Mouse (Mus musculus): ENCODE measurements around the gene Ccndbp1. TPM values are rescaled to one million over a fixed set of nuclear protein-coding genes. Genes with fewer than 3 reads are reported as not detected.
A peak's percentile ranks its signal among the peaks of the same experiment; 100 is the strongest.
"Not testable (repeated sequence)": the region's sequence is repeated elsewhere in the genome, so short reads cannot be mapped to it uniquely, and the experiment has no call there.

The Ccndbp1 gene
- 37.3 and 39.5 TPM in 2 replicates for polyA plus RNA-seq (2015; fragmentation: Nextera tagmentation; extraction: Ambion mirVana)

DNA sequence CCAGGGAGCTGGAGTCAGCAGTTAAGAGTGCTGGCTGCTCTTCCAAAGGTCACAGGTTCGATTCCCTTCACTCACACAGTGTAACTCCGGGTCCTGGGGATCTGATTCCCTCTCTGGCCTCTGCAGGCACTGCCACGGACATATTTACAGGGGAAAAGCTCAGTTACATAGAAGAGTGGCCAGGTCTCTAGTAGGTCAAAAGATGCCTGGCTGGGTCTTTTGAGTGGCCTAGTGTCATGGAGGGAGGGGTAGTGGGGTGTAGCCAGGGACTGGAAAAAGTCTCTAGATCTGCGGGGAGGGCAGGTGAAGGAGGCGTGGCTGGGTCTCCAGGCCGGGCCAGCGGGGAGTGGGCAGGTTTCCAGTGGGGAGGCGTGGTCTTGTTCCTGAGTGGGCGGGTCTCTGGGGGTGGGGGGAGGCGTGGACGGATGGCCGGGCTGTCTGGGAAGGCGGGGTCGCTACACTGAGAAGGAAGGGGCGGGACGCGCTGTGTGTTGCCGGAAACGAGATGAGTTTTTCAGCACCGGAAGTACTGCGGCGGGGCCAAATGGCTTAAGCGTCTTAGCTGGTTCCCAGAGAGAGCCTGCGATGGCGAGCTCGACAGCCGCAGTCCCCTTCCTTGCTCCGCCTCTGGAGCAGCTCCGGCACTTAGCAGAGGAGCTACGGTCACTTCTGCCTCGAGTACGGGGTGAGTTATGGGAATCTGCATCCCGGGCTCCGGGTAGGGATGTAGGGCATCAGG is at the start of gene Ccndbp1:
Ccndbp1 (plus strand) TSS at position 479 of the 739 bp plus-strand sequence.
- Histone ChIP-seq H3K4me2 (peak within 1 kb of the TSS; percentile 67), H3K27ac (0 out of 2 replicates have a peak within 1 kb of the TSS, but pooled peaks have one; percentile 38), H3K4me1 (peaks cover 7% of the 10 kb centered on the region), H3K9ac (peak within 1 kb of the TSS; percentile 41), H3K36me3 (peaks cover 20% of the 10 kb centered on the region), H3K4me3 (peak within 1 kb of the TSS; percentile 62), H3K9me3 (no peaks in the 10 kb centered on the region), H3K27me3 (no peaks in the 10 kb centered on the region)
- 2% methylated on average over 34 of the region's 34 CpGs for WGBS
- peak; percentile 91 for ATAC-seq (ENCODE audit: insufficient number of reproducible peaks, low FRiP score, low TSS enrichment, low read depth)

DNA sequence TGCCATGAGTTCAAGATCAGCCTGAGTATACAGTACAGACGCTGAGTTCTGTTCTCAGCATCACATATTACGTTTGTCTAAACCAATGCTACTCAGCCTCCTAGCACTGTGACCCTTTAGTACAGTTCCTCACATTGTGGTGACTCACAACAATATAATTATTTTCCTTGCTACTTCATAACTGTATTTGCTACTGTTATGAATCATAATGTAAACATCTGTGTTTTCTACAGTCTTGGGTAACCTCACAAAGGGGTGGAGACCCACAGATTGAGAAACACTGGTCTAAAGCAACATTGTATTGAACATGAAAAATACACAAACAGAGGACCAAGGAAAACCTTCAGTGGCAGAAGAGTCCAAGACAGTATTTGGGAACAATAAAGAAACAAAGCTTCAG is 48.8 kb upstream of the Ccndbp1 start:
- peaks cover 27% of the 10 kb centered on the region for H3K36me3 ChIP-seq

DNA sequence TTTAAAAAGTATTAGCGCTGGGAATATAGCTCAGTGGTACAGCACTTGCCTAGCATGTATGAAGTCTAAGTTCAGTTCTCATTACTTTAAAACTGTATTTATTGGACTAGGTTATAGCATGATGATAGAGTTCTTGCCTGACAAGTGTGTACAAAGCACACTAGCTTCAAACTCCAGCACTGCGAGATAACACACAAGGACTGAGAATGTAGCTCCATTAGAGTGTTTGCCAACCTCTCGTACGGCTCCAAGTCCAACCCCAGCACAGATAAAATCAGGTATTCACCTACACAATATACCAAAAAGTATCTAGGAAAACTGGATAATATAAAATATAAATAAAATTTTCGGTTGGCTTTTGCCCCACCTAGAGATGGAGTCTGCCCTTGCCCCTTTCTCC is 48.4 kb upstream of the Ccndbp1 start:
- Histone ChIP-seq H3K36me3 (peaks cover 22% of the 10 kb centered on the region), H3K9me3 (no peaks in the 10 kb centered on the region), H3K27ac (no peak overlapping the region), H3K9ac (no peak overlapping the region), H3K4me2 (no peak overlapping the region), H3K27me3 (no peaks in the 10 kb centered on the region), H3K4me3 (no peak overlapping the region), H3K4me1 (no peaks in the 10 kb centered on the region)
- ATAC-seq (ENCODE audit: insufficient number of reproducible peaks, low FRiP score, low TSS enrichment, low read depth), result no peak
- WGBS, result 94% methylated on average over 5 of the region's 5 CpGs

More for the DNA sequence above, 48.8 kb upstream of the Ccndbp1 start:
- no peak overlapping the region for H3K9ac ChIP-seq
- no peak overlapping the region for H3K27ac ChIP-seq
- H3K4me1 ChIP-seq, result no peaks in the 10 kb centered on the region
- H3K27me3 ChIP-seq, result no peaks in the 10 kb centered on the region
- no peak overlapping the region for H3K4me3 ChIP-seq
- no peak overlapping the region for H3K4me2 ChIP-seq
- 95% methylated on average over 2 of the region's 2 CpGs for WGBS
- no peaks in the 10 kb centered on the region for H3K9me3 ChIP-seq
- ATAC-seq (ENCODE audit: insufficient number of reproducible peaks, low FRiP score, low TSS enrichment, low read depth), result no peak

DNA sequence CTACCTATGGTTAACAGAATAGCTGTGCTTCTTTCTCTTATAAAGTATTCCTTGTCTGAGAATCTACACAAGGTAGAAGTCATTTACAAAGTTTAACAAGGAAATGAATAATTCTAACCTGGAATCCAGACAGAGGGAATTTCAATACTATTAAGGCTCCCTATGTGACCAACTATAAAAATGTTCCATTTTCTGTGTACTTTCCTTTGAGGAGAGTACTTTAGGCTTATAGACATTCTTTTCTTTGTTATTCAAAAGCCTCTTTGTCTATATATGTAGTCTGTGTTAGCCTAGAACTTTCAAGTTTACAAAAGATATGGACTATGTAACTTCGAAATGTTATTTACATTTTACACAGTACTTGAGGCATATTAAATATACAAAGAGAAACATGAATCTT is 47.9 kb upstream of the Ccndbp1 start:
- H3K9me3 ChIP-seq, result no peaks in the 10 kb centered on the region
- 96% methylated on average over 1 of the region's 1 CpGs for WGBS
- no peak overlapping the region for H3K4me3 ChIP-seq
- no peak overlapping the region for H3K4me2 ChIP-seq
- H3K36me3 ChIP-seq, result peaks cover 18% of the 10 kb centered on the region; the same call in 1 of the 2 replicates
- no peak for ATAC-seq (ENCODE audit: insufficient number of reproducible peaks, low FRiP score, low TSS enrichment, low read depth)
- H3K9ac ChIP-seq, result no peak overlapping the region
- H3K27me3 ChIP-seq, result no peaks in the 10 kb centered on the region
- H3K4me1 ChIP-seq, result no peaks in the 10 kb centered on the region
- no peak overlapping the region for H3K27ac ChIP-seq

DNA sequence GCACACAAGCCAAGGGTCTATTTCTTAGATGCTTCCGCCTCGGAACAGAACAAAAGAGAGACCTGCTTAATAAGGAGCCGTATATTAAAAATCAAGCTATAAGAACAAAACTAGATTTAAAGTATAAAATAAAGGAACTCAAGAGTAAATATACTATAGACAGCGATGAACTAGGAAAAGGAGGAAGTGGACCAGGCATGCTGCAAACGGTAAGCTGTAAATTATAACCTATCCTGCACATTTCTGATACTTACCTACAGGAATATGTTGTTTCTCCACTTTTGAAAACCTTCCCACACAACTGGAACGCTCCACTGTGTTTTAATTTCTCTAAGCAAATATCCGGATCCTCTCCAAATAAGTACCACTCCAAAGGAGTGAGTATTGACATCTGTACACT is 45.1 kb upstream of the Ccndbp1 start:
- ATAC-seq (ENCODE audit: insufficient number of reproducible peaks, low FRiP score, low TSS enrichment, low read depth), result no peak
- H3K4me2 ChIP-seq, result no peak overlapping the region
- H3K9ac ChIP-seq, result no peak overlapping the region
- H3K9me3 ChIP-seq, result no peaks in the 10 kb centered on the region
- H3K36me3 ChIP-seq, result 0 out of 2 replicates have a peak, but pooled peaks cover 15% of the 10 kb centered on the region
- no peaks in the 10 kb centered on the region for H3K4me1 ChIP-seq
- no peaks in the 10 kb centered on the region for H3K27me3 ChIP-seq
- H3K4me3 ChIP-seq, result no peak overlapping the region
- H3K27ac ChIP-seq, result no peak overlapping the region
- 93% methylated on average over 7 of the region's 7 CpGs for WGBS

DNA sequence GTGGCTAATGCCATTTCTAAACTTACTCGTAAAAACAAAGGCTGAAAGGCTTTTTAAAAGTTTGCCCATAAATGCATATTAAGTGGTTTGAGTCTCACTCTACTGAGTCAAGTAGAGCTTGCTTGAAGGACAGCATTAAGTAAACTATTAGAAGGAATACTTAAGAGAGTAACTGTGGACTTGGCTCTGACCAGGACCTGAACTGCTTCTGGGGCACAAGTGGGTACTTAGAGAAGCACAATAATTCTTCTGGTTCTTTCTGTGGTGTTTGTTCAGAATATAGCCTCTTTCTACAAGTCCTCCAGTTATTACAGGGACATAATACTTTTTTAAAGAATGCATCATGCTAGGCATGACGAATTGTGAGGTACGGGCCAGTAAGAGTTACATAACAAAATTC is 42.7 kb upstream of the Ccndbp1 start:
- WGBS, result 90% methylated on average over 3 of the region's 3 CpGs
- H3K27me3 ChIP-seq, result no peaks in the 10 kb centered on the region
- H3K4me1 ChIP-seq, result peaks cover 4% of the 10 kb centered on the region; the same call in 1 of the 2 replicates
- H3K36me3 ChIP-seq, result 0 out of 2 replicates have a peak, but pooled peaks cover 4% of the 10 kb centered on the region
- no peak overlapping the region for H3K4me2 ChIP-seq
- no peak for ATAC-seq (ENCODE audit: insufficient number of reproducible peaks, low FRiP score, low TSS enrichment, low read depth)
- H3K9me3 ChIP-seq, result no peaks in the 10 kb centered on the region
- no peak overlapping the region for H3K27ac ChIP-seq
- no peak overlapping the region for H3K4me3 ChIP-seq
- no peak overlapping the region for H3K9ac ChIP-seq

DNA sequence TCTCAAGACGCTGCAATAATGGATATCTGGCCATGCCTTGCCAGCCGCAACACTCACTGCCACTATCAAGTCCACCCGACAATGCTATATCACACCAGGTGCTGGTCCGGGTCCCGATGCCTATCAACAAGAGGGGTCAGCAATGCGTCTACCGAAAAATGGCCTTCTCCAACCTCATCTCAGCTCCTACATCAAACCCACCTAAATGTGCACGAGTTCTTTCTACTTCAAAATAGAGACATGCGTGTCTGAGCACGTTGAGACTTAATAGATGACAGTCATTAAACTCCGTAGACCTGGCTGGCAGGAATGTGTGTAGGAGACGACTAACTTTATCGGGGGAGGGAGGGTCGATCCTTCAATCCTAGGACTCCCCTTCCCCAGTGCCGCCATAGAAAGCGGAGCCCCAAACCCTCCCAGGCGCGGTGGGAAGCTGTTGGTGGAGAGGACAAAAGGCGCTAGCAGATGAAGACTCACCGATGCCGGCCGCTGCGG is 38.1 kb upstream of the Ccndbp1 start:
- Histone ChIP-seq H3K9me3 (no peaks in the 10 kb centered on the region), H3K4me1 (peaks cover 4% of the 10 kb centered on the region; the same call in 1 of the 2 replicates), H3K4me2 (peak overlapping the region; percentile 56), H3K36me3 (no peaks in the 10 kb centered on the region), H3K27me3 (peaks cover 5% of the 10 kb centered on the region; the same call in 1 of the 2 replicates), H3K27ac (peak overlapping the region; percentile 81), H3K4me3 (peak overlapping the region; percentile 76), H3K9ac (peak overlapping the region; percentile 53)
- WGBS, result under 1% methylated on average over 23 of the region's 23 CpGs
- ATAC-seq (ENCODE audit: insufficient number of reproducible peaks, low FRiP score, low TSS enrichment, low read depth), result no peak; the same call in 1 of the 2 replicates

DNA sequence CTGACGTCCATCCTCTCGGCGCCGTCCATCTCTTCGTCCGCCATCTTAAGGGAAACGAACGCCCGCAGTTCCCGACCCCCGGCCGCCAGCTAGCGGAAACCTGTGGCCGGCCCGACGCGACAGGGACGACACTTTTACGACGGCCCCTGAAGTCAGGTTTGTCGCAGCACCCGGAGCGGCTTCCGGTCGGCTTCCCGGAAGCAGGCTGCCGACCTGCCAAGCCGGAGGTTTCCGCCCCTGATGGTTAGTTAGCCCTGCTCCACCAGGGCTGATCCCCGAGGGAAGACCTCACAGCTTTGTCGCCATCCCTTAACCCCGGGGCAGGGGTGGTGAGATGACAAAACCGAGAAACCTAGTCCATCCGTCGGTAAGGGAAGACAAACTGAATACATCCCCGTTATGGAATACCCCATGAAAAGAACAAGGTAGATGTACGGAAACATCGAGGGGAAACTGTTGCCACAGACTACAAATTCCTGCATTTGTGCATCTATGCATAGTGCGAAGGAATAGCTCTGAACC is 37.6 kb upstream of the Ccndbp1 start, which contains the start of gene Ubr1:
Ubr1 (minus strand) TSS at position 157 of the 522 bp plus-strand sequence.
- peak within 1 kb of the TSS; percentile 81 for H3K27ac ChIP-seq
- WGBS, result under 1% methylated on average over 39 of the region's 39 CpGs

DNA sequence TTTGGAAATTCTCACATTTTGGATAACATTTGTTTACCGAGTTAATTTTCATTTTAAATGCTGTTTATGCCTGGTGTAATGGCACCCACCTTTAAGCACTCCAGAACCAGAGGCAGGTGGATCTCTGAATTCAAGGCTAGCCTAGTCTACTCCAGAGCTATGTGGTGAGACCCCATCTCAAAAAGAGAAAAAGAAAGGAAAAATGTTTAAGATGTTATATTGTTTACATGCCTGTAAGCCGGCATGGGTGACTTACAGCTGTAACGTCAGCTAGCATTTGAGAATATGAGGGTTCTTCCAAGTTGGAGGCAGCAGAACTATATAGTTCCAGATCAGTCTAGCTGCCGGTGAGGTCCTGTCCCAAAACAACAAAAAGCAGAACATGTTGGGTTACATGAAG is 36.4 kb upstream of the Ccndbp1 start:
- no peaks in the 10 kb centered on the region for H3K9me3 ChIP-seq
- H3K4me1 ChIP-seq, result peaks cover 4% of the 10 kb centered on the region; the same call in 1 of the 2 replicates
- H3K4me2 ChIP-seq, result no peak overlapping the region
- H3K36me3 ChIP-seq, result no peaks in the 10 kb centered on the region
- 86% methylated on average over 4 of the region's 4 CpGs for WGBS
- H3K4me3 ChIP-seq, result no peak overlapping the region
- ATAC-seq (ENCODE audit: insufficient number of reproducible peaks, low FRiP score, low TSS enrichment, low read depth), result no peak
- no peak overlapping the region for H3K27ac ChIP-seq
- H3K9ac ChIP-seq, result no peak overlapping the region
- H3K27me3 ChIP-seq, result peaks cover 5% of the 10 kb centered on the region; the same call in 1 of the 2 replicates

More for the DNA sequence above, 37.6 kb upstream of the Ccndbp1 start, which contains the start of gene Ubr1:
- Histone ChIP-seq H3K4me1 (peaks cover 4% of the 10 kb centered on the region; the same call in 1 of the 2 replicates), H3K27me3 (peaks cover 5% of the 10 kb centered on the region; the same call in 1 of the 2 replicates), H3K4me2 (peak within 1 kb of the TSS; percentile 56), H3K9ac (peak within 1 kb of the TSS; percentile 53), H3K9me3 (no peaks in the 10 kb centered on the region), H3K36me3 (no peaks in the 10 kb centered on the region), H3K4me3 (peak within 1 kb of the TSS; percentile 76)
- ATAC-seq (ENCODE audit: insufficient number of reproducible peaks, low FRiP score, low TSS enrichment, low read depth), result peak; percentile 80

DNA sequence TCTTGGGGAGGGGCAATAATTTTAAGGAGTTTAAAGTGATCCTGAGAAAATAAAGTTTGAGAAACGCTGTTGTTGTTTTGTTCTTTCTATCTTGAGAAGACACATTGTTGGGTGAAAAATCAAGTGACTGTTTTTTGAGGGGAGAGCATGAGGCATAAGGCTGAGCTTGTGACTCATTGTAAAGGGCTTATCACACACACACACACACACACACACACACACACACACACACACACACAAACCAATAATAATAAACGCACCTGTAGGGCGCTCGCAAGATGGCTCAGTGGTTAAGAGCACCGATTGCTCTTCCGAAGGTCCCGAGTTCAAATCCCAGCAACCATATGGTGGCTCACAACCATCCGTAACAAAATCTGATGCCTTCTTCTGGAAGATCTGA is 35.9 kb upstream of the Ccndbp1 start:
- not testable (repeated sequence) for H3K27me3 ChIP-seq; H3K4me2 ChIP-seq; H3K9ac ChIP-seq; ATAC-seq (ENCODE audit: insufficient number of reproducible peaks, low FRiP score, low TSS enrichment, low read depth); H3K9me3 ChIP-seq; H3K4me3 ChIP-seq; H3K27ac ChIP-seq; H3K36me3 ChIP-seq; H3K4me1 ChIP-seq
- 93% methylated on average over 8 of the region's 8 CpGs for WGBS

DNA sequence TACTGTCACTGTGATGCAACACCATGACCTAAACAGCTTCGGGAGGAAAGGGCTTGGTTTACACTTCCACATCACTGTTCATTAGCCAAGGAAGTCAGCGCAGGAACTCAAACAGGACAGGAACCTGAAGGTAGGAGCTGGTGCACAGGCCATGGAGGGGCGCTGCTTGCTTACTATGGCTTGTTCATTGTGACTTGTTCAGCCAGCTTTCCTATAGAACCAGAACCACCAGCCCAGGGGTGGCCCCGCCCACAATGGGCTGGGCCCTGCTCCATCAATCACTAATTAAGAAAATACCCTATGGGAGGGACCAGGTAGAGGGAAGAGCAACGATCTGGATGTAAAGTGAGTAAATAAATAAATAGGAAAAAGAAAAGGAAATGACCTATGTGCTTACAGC is 35.2 kb upstream of the Ccndbp1 start:
- Histone ChIP-seq H3K9ac (no peak overlapping the region), H3K4me2 (no peak overlapping the region), H3K27me3 (peaks cover 5% of the 10 kb centered on the region; the same call in 1 of the 2 replicates), H3K4me3 (no peak overlapping the region), H3K36me3 (no peaks in the 10 kb centered on the region), H3K27ac (no peak overlapping the region), H3K9me3 (no peaks in the 10 kb centered on the region), H3K4me1 (peaks cover 11% of the 10 kb centered on the region; the same call in 1 of the 2 replicates)
- 21% methylated on average over 5 of the region's 5 CpGs for whole genome bisulfite sequencing
- ATAC-seq (ENCODE audit: insufficient number of reproducible peaks, low FRiP score, low TSS enrichment, low read depth), result no peak

DNA sequence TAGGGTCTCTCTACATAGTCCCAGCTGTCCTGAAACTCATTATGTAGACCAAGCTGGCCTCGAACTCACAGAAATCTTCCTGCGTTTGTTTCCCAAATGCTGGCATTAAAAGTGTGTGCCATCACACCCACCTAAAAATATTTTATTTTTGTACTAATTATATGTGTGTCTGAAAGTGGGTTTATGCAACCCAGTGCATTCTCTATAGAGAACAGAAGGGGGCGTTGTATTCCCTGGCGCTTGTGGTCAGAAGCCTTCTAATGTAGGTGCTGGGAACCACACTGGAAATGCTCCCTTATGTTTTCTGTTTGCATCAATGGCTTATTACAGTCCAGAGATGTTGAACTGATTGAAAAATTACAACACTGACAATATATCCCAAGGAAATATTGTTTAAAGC is 31.9 kb upstream of the Ccndbp1 start:
- no peaks in the 10 kb centered on the region for H3K36me3 ChIP-seq
- H3K9ac ChIP-seq, result no peak overlapping the region
- no peak overlapping the region for H3K27ac ChIP-seq
- no peaks in the 10 kb centered on the region for H3K9me3 ChIP-seq
- no peak for ATAC-seq (ENCODE audit: insufficient number of reproducible peaks, low FRiP score, low TSS enrichment, low read depth)
- no peak overlapping the region for H3K4me2 ChIP-seq
- peaks cover 5% of the 10 kb centered on the region; the same call in 1 of the 2 replicates for H3K27me3 ChIP-seq
- H3K4me1 ChIP-seq, result peaks cover 8% of the 10 kb centered on the region; the same call in 1 of the 2 replicates
- H3K4me3 ChIP-seq, result no peak overlapping the region
- WGBS, result 51% methylated on average over 4 of the region's 4 CpGs

All from limb, embryonic 15.5 days (tissue).